Mouse (Mus musculus) thymus, adult 2 months (tissue): ENCODE data around the gene Cables2. TPM values are rescaled to one million over a fixed set of nuclear protein-coding genes. Genes with fewer than 3 reads are reported as not detected.

Experiments used
- DNase-seq: peaks from one replicate; pipeline ENCODE4 v3.0.0; 2021
- H3K27ac ChIP-seq: fragments of 200-500 bp; 2 replicates; pipeline ENCODE4 v1.5.1; 2012; ENCODE audit warnings: low read length, control low read depth; ENCODE audit not compliant: control insufficient read depth, insufficient read depth
- H3K27me3 ChIP-seq: fragments of 200-500 bp; 2 replicates; pipeline ENCODE4 v1.6.1; 2012; ENCODE audit warnings: mild to moderate bottlenecking, low read length, moderate library complexity, mixed read lengths; ENCODE audit not compliant: control insufficient read depth, insufficient read depth
- H3K36me3 ChIP-seq: fragments of 200-500 bp; 2 replicates; pipeline ENCODE4 v1.6.1; 2012; ENCODE audit warnings: mild to moderate bottlenecking, low read length, moderate library complexity; ENCODE audit not compliant: control insufficient read depth, insufficient read depth
- H3K4me1 ChIP-seq: fragments of 200-500 bp; replicated peaks from 2 replicates; pipeline ENCODE4 v1.6.1; 2012; ENCODE audit warnings: low read length; ENCODE audit not compliant: control insufficient read depth, insufficient read depth
- H3K4me3 ChIP-seq: fragments of 200-500 bp; 2 replicates; pipeline ENCODE4 v1.5.1; 2012; ENCODE audit warnings: mild to moderate bottlenecking, low read length, control low read depth, moderate library complexity; ENCODE audit not compliant: control insufficient read depth, insufficient read depth
- CTCF ChIP-seq: fragments of 200-500 bp; IDR thresholded peaks from 2 replicates; pipeline ENCODE4 v1.5.1; 2012; ENCODE audit warnings: mild to moderate bottlenecking, control low read depth, low read length, moderate library complexity, borderline replicate concordance; ENCODE audit not compliant: control insufficient read depth, poor library complexity, insufficient read depth; ENCODE audit errors: extremely low read depth
- POLR2A ChIP-seq: fragments of 200-500 bp; IDR thresholded peaks from 2 replicates; pipeline ENCODE4 v1.6.1; 2012; ENCODE audit warnings: mild to moderate bottlenecking, low read length, control low read depth, moderate library complexity; ENCODE audit not compliant: control insufficient read depth, poor library complexity, insufficient read depth; ENCODE audit errors: extremely low read depth
- WGBS: fragments of 180-500 bp; shearing (Covaris S2); methylation state at CpG from one replicate; pipeline ENCODE4 v1.1.7; 2018; 5-methylcytosine and 5-hydroxymethylcytosine counted together
- polyA plus RNA-seq: library from polyadenylated mRNA; depleted of rRNA; stranded (reverse); fragments of >200 nt; gene quantifications from 2 replicates; pipeline ENCODE4 v1.2.3, GENCODE M21; 2012

Cables2 gene
- polyA plus RNA-seq, 1 experiment = 25.7 TPM

DNA sequence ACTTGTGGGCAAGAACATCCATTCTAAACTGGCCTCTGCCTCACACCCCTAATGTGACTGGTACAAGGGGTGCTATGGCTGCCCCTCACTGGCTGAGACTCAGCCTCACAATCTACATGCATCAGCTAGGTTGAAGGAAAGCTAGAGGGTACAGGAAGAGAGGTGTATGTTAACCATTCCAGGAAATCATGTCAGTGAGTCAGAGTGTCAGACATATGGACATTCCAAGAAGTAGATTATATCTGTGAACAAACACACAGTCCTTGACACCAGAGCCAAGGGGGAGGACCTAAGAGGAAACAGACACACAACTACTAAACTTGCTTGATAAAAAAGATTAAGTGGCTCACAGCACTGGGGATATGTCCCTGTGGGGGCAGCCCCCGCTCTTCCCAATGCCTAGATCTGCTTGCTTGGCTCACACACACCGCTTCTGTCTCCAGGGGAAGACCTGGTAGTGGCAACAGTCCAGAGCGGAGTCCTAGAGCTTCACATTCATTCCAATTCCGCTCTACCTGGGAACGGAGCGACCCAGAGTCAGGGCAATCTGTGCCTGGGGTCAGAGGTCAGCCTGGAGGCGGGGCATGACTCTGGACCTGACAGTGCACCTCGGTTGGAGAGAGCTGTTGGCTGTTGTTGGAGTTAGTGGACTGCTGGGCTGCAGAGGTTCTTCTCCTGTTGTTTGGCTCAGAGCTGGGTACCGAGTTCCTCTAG, 24.2 kb downstream of the Cables2 start:
- DNase-seq = no peak
- no peak overlapping the region for H3K4me3 ChIP-seq
- no peaks in the 10 kb centered on the region for H3K36me3 ChIP-seq
- no peaks in the 10 kb centered on the region for H3K4me1 ChIP-seq
- TF ChIP-seq CTCF (no peak), POLR2A (no peak)
- H3K27ac ChIP-seq = no peak overlapping the region
- WGBS = 92% methylated on average over 9 of the region's 9 CpGs
- no peaks in the 10 kb centered on the region for H3K27me3 ChIP-seq

DNA sequence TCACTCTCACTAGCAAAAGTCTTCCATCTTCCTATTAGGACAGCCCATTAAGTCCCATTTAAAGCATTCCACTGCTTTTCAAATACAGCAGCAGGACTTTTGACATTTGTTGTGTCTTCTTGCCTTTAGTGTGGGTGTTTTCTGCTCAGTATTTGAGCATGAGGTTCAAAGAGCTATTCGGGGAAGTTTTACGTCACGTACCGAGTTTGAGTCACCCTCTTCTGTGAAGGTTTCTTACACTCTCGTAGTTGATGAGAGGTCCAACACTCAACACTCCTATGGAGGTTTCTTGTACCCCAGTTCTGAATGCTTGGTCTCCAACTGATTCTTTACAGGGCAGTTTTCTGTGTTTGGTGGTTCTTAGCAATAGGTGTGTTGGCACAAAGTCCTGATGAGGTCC, 25.4 kb downstream of the Cables2 start:
- TF ChIP-seq CTCF (no peak), POLR2A (no peak)
- DNase-seq = no peak
- Histone ChIP-seq H3K27ac (no peak overlapping the region), H3K27me3 (no peaks in the 10 kb centered on the region), H3K4me1 (no peaks in the 10 kb centered on the region), H3K36me3 (no peaks in the 10 kb centered on the region), H3K4me3 (no peak overlapping the region)
- 94% methylated on average over 5 of the region's 5 CpGs for WGBS

DNA sequence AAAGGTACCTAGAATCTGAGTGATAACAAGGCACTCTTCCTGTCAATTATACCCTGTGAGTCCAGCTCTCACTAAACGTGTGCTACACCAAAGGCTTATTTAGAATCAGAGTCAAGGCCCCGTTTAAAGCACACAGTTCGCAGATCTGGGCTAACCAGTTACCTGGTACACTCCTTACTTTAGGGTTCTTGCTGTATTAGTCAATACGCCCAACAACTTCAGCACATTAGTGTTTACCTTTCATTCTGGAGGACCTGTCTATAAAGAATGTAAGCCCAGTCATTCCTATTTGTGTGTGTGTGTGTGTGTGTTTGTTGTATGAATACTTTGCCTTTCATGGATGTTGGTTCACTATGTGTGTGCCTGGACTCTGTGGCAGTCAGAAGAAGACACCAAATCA, 30.2 kb downstream of the Cables2 start:
- TF ChIP-seq CTCF = no peak
- no peak for TF ChIP-seq POLR2A
- WGBS = 93% methylated on average over 4 of the region's 4 CpGs
- H3K4me3 ChIP-seq = no peak overlapping the region
- no peaks in the 10 kb centered on the region for H3K4me1 ChIP-seq
- H3K27me3 ChIP-seq = no peaks in the 10 kb centered on the region
- no peaks in the 10 kb centered on the region for H3K36me3 ChIP-seq
- H3K27ac ChIP-seq = no peak overlapping the region
- DNase-seq = no peak

DNA sequence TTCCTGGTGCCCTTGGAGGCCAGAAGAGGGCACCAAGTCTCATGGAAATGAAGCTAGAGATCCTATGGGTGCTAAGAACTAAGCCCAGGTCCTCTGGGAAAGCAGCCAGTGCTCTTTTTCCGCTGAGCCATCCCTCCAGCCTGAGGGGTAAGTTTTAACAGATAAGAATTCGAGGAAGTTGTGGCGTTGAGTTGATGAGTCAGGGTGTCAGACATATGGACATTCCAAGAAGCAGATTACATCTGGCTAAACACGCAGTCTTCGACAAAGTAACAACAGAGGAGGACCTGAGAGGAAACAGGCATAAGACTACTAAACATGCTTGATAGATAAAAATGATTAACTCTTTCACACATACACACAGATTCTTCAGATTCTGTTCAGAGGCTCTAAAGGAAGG, 34.7 kb downstream of the Cables2 start:
- DNase-seq = no peak
- Histone ChIP-seq H3K4me1 (no peaks in the 10 kb centered on the region; the same call in 1 of the 2 replicates), H3K36me3 (no peaks in the 10 kb centered on the region), H3K27ac (no peak overlapping the region), H3K4me3 (no peak overlapping the region), H3K27me3 (no peaks in the 10 kb centered on the region)
- no peak for TF ChIP-seq CTCF
- TF ChIP-seq POLR2A = no peak
- WGBS = 54% methylated on average over 5 of the region's 5 CpGs

DNA sequence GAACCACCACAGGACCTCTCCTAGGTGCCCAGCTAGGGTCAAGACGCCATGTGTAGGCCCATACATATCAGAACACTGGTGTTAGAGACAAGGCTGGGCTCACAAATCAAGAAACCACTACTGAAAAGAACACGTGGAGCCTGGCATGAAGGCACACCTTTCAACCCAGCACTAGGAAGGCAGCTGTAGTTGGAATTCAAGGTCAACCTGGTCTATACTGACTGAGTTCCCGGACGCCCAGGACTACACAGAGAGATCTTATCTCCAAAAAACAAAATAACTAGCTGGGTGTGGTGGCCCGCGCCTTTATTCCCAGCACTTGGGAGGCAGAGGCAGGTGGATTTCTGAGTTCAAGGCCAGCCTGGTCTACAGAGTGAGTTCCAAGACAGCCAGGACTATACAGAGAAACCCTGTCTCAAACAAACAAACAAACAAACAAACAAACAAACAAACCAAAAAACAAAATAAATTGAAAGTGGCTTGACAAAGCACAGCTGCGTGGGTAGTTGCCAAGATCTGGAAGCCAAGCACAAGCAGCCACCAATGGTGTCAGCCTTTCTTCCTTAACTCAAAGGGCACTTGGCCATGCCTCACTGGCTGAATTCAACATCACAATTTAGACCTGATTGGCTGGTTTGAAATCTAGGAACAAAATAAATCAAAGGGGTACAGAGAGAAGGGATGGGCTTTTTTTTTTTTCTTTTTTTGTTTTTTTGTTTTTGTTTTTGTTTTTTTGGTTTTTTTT, 35.5 kb downstream of the Cables2 start:
- H3K4me1 ChIP-seq = no peaks in the 10 kb centered on the region; the same call in 1 of the 2 replicates
- TF ChIP-seq CTCF (no peak), POLR2A (no peak)
- 92% methylated on average over 7 of the region's 7 CpGs for WGBS
- H3K4me3 ChIP-seq = no peak overlapping the region
- no peaks in the 10 kb centered on the region for H3K36me3 ChIP-seq
- no peak for DNase-seq
- H3K27ac ChIP-seq = no peak overlapping the region
- no peaks in the 10 kb centered on the region for H3K27me3 ChIP-seq

- TF ChIP-seq POLR2A (no peak), CTCF (no peak)
- Histone ChIP-seq H3K27ac (no peak overlapping the region), H3K4me3 (no peak overlapping the region), H3K27me3 (no peaks in the 10 kb centered on the region), H3K36me3 (no peaks in the 10 kb centered on the region), H3K4me1 (no peaks in the 10 kb centered on the region; the same call in 1 of the 2 replicates)
- no peak for DNase-seq
- 92% methylated on average over 3 of the region's 3 CpGs for WGBS
Observed at GRCm38 (mm10) chr2:180236930-180237329, 36.4 kb downstream of the Cables2 start.
